Mouse (Mus musculus): ENCODE results near the gene Ripk3. TPM values are rescaled to one million over a fixed set of nuclear protein-coding genes. Genes with fewer than 3 reads are reported as not detected.

The Ripk3 gene
- polyA plus RNA-seq, 1 experiment from 2014 or later: 24.2 TPM

DNA sequence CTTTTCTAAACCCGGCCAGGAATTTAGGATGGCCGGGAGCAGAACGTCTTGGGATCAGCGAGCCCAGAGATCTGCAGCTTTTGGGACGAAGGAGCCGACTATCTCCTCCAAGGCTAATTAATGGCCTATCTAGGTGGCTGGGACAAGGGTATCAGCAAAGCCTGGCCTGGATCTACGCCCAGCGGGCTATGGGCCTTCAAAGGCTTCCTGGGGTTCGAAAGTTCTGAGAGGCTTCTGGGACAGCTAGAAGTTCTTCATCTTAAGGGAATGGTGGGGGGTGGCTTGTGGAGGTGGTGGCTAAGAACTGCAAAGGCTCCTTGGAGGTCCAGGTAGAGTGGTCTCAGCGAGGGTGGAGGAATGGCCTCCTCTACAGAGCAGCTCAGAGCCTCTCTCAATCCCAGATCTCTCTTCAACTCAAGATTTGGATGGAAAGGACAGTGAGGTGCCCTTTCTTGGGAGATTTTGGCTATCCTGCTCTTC, 35.4 kb upstream of the Ripk3 start:
- Histone ChIP-seq H3K36me3 (ENCODE audit: insufficient read depth, low read length) (no peaks in the 10 kb centered on the region), H3K4me1 (ENCODE audit: insufficient read depth, low read depth, low read length) (peaks cover 3% of the 10 kb centered on the region; the same call in 1 of the 2 replicates), H3K9me3 (ENCODE audit: low read length) (no peaks in the 10 kb centered on the region), H3K4me3 (ENCODE audit: low read depth, low read length) (peak overlapping the region; percentile 57), H3K27ac (ENCODE audit: low read length) (peak overlapping the region; percentile 98), H3K4me2 (replicated peaks; ENCODE audit: low read depth, low read length) (peak overlapping the region; percentile 91), H3K27me3 (replicated peaks; ENCODE audit: insufficient read depth, low read length) (no peaks in the 10 kb centered on the region), H3K9ac (replicated peaks; ENCODE audit: low read depth) (peak overlapping the region; percentile 76)
- peak; percentile 12; the same call in 1 of the 2 replicates for ATAC-seq
- DNase-seq (ENCODE audit: low spot score): peak; percentile 64
- TF ChIP-seq CTCF (IDR thresholded peaks at IDR 0.05): no peak
- no peak for TF ChIP-seq EP300 (IDR thresholded peaks at IDR 0.05)
- 2% methylated on average over 10 of the region's 10 CpGs for WGBS

DNA sequence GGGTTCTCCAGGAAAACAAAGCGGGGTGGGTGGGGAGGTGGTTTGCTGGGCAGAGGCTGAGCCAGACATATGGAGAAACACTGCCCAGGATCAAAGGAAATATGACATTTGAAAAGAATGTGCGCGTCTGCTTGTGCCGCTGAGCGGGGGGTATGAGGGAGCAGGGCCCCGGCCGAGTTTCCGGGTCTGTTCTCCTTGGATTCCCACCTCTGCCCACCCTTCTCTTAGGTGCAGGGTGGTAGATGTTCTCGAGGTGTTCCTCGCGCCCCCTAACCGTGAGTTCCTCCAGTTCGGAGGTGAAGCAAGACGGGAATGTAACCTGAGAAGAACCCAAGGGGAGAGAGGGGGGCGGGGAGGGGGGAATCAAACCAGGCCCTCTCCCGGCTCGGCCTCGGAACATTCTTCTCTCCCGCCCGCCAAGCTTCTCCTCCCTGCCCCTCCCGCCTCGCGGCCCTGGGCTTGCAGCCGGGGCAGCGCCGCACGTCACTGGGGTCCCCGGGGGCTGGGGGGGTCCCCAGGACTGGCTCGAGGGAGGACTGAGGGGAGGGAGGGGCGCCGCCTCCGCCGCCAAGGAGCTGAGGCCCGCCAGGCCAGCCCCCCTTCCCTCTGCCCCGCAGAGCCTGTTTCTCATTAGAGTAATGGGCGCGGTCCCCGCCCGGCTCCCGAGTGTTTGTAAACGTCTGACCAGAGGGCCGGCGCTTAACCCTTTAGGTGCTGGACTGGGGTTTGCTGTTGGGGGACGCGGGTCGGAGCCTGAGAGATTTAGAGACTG, 34.5 kb upstream of the Ripk3 start, which contains the start of gene Nfatc4:
Gene Nfatc4 (plus strand): TSS at position 154 of the 772 bp plus-strand sequence.
- no peaks in the 10 kb centered on the region for H3K36me3 ChIP-seq (ENCODE audit: insufficient read depth, low read length)
- peak; percentile 96 for DNase-seq (ENCODE audit: low spot score)
- peak; percentile 87 for ATAC-seq
- no peaks in the 10 kb centered on the region for H3K9me3 ChIP-seq (ENCODE audit: low read length)
- H3K27me3 ChIP-seq (replicated peaks; ENCODE audit: insufficient read depth, low read length): no peaks in the 10 kb centered on the region
- H3K4me3 ChIP-seq (ENCODE audit: low read depth, low read length): peak within 1 kb of the TSS; percentile 57
- peak within 1 kb of the TSS; percentile 76 for H3K9ac ChIP-seq (replicated peaks; ENCODE audit: low read depth)
- peaks cover 3% of the 10 kb centered on the region; the same call in 1 of the 2 replicates for H3K4me1 ChIP-seq (ENCODE audit: insufficient read depth, low read depth, low read length)
- WGBS: under 1% methylated on average over 35 of the region's 46 CpGs
- peak within 1 kb of the TSS; percentile 91 for H3K4me2 ChIP-seq (replicated peaks; ENCODE audit: low read depth, low read length)
- TF ChIP-seq CTCF (IDR thresholded peaks at IDR 0.05) (no peak), EP300 (IDR thresholded peaks at IDR 0.05) (peak; percentile 60)
- peak within 1 kb of the TSS; percentile 98 for H3K27ac ChIP-seq (ENCODE audit: low read length)

DNA sequence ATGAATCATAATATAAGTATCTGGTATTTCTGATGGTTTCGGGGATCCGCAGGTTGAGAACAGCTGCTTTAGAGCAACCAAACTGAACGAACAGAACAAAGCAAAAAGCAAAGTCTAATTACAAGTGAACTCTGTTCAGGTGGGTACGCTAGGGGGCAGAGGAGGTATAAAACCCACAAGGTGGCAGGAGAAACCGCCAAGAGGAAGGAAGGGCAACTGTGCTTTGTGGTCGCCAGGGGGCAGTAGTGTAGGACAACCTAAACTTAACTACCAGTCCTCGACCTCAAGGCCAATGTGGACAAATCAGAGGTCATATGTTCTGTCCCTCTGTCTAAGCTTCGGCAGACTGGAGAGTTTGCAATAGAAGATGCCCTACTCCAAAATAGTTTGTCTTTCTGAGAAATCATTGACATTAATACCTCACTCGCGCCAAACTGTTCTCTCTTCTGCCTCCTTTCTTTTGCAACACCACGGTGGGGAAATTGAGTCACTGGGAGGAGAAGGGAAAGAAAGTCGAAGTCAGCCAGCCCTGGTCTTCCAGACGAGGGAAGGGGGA, 33.8 kb upstream of the Ripk3 start:
- peak overlapping the region; percentile 57 for H3K4me3 ChIP-seq (ENCODE audit: low read depth, low read length)
- WGBS: 3% methylated on average over 13 of the region's 13 CpGs
- peak overlapping the region; percentile 98 for H3K27ac ChIP-seq (ENCODE audit: low read length)
- TF ChIP-seq EP300 (IDR thresholded peaks at IDR 0.05) (peak; percentile 62; the same call in 1 of the 2 replicates), CTCF (IDR thresholded peaks at IDR 0.05) (peak; percentile 99)
- H3K9ac ChIP-seq (replicated peaks; ENCODE audit: low read depth): peak overlapping the region; percentile 76
- peak overlapping the region; percentile 91 for H3K4me2 ChIP-seq (replicated peaks; ENCODE audit: low read depth, low read length)
- H3K36me3 ChIP-seq (ENCODE audit: insufficient read depth, low read length): no peaks in the 10 kb centered on the region
- peak; percentile 52 for ATAC-seq
- no peaks in the 10 kb centered on the region for H3K27me3 ChIP-seq (replicated peaks; ENCODE audit: insufficient read depth, low read length)
- H3K4me1 ChIP-seq (ENCODE audit: insufficient read depth, low read depth, low read length): peaks cover 3% of the 10 kb centered on the region; the same call in 1 of the 2 replicates
- no peaks in the 10 kb centered on the region for H3K9me3 ChIP-seq (ENCODE audit: low read length)
- peak; percentile 96 for DNase-seq (ENCODE audit: low spot score)

DNA sequence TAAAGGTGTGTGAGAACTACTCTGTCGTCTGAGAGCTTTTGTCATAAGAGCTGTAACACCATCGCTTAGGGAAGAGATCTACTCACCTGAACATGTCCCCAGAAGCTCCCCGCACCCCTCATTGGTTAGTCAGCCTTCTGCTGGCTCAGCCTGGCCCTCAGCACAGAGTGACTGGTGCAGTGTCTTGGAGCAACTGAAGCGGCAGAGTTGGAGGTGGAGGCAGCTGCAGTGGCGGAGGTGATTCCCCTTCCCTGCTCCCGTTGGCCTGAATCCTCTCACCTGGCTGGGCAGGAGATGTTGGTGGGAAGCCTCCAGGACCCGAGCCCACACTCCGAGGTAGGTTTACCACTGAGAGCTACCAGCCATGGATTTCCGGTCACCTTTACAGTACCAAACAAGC, 31.9 kb upstream of the Ripk3 start:
- H3K36me3 ChIP-seq (ENCODE audit: insufficient read depth, low read length): no peaks in the 10 kb centered on the region
- no peak for DNase-seq (ENCODE audit: low spot score)
- no peak overlapping the region for H3K4me2 ChIP-seq (replicated peaks; ENCODE audit: low read depth, low read length)
- no peak overlapping the region for H3K9ac ChIP-seq (replicated peaks; ENCODE audit: low read depth)
- H3K4me1 ChIP-seq (ENCODE audit: insufficient read depth, low read depth, low read length): peaks cover 3% of the 10 kb centered on the region; the same call in 1 of the 2 replicates
- no peak for ATAC-seq
- no peaks in the 10 kb centered on the region for H3K27me3 ChIP-seq (replicated peaks; ENCODE audit: insufficient read depth, low read length)
- TF ChIP-seq EP300 (IDR thresholded peaks at IDR 0.05) (no peak), CTCF (IDR thresholded peaks at IDR 0.05) (no peak)
- no peak overlapping the region for H3K27ac ChIP-seq (ENCODE audit: low read length)
- no peak overlapping the region for H3K4me3 ChIP-seq (ENCODE audit: low read depth, low read length)
- WGBS: 81% methylated on average over 9 of the region's 9 CpGs
- no peaks in the 10 kb centered on the region for H3K9me3 ChIP-seq (ENCODE audit: low read length)

DNA sequence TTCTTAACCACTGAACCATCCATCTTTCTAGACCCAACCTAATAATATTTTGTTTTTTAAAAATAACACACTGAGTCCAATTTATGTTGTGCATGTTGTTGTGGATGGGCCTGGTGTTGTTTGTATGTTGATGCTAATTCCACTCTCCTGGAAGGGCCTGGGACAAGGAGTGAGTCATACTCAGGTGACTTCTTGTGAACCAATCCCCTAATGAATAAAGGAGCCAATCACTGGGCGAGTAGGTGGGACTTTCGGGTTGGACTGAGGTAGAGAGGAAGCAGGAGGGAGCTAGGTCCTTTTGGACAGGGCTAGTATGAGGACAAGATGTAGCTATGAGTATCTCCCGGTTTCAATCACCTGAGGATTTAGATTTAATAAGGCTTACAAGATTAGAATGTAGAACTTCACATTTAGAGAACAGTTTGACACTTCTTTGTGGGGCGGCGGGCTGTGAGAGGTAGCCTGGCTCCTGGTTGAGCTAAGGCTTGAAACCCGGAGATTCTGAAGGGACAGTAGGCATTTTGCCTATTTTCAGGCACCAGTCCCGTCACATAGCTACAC, 31.3 kb upstream of the Ripk3 start:
- 77% methylated on average over 7 of the region's 7 CpGs for WGBS
- H3K9ac ChIP-seq (replicated peaks; ENCODE audit: low read depth): no peak overlapping the region
- TF ChIP-seq CTCF (IDR thresholded peaks at IDR 0.05) (no peak), EP300 (IDR thresholded peaks at IDR 0.05) (no peak)
- no peaks in the 10 kb centered on the region for H3K9me3 ChIP-seq (ENCODE audit: low read length)
- no peaks in the 10 kb centered on the region for H3K36me3 ChIP-seq (ENCODE audit: insufficient read depth, low read length)
- no peak overlapping the region for H3K27ac ChIP-seq (ENCODE audit: low read length)
- no peak overlapping the region for H3K4me2 ChIP-seq (replicated peaks; ENCODE audit: low read depth, low read length)
- no peak overlapping the region for H3K4me3 ChIP-seq (ENCODE audit: low read depth, low read length)
- ATAC-seq (no peak), DNase-seq (ENCODE audit: low spot score) (no peak)
- no peaks in the 10 kb centered on the region for H3K27me3 ChIP-seq (replicated peaks; ENCODE audit: insufficient read depth, low read length)
- H3K4me1 ChIP-seq (ENCODE audit: insufficient read depth, low read depth, low read length): no peaks in the 10 kb centered on the region

DNA sequence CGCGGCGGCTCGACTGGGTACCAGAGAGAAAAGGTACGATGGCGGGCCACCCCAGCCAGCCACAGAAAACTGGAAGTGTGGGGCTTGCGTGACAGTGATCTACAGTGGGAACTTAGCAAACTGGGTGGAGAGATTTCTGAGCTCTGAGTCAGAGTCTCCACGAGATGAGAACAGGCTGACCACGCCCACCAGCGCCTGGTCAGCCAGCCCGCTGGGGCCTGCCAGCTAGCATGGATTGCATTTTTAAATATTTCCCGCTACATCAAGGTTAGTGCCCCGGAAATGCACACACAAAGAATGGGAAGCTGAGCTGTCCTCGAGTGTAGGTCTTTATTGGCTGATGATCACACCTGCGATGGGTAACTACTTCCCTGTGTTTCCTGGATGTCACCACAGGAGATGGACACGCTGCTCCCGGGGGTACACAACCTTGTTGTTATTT, 26.7 kb upstream of the Ripk3 start:
- peak; percentile 96 for ATAC-seq
- no peaks in the 10 kb centered on the region for H3K27me3 ChIP-seq (replicated peaks; ENCODE audit: insufficient read depth, low read length)
- WGBS: 20% methylated on average over 17 of the region's 17 CpGs

More for the DNA sequence above, 26.7 kb upstream of the Ripk3 start:
- H3K9me3 ChIP-seq (ENCODE audit: low read length): no peaks in the 10 kb centered on the region
- peak overlapping the region; percentile 39 for H3K4me3 ChIP-seq (ENCODE audit: low read depth, low read length)
- H3K27ac ChIP-seq (ENCODE audit: low read length): peak overlapping the region; percentile 63
- TF ChIP-seq EP300 (IDR thresholded peaks at IDR 0.05) (peak; percentile 57; the same call in 1 of the 2 replicates), CTCF (IDR thresholded peaks at IDR 0.05) (no peak)
- H3K9ac ChIP-seq (replicated peaks; ENCODE audit: low read depth): 0 out of 2 replicates have a peak overlapping the region, but pooled peaks have one; percentile 19
- H3K4me1 ChIP-seq (ENCODE audit: insufficient read depth, low read depth, low read length): no peaks in the 10 kb centered on the region
- peak; percentile 94 for DNase-seq (ENCODE audit: low spot score)
- H3K36me3 ChIP-seq (ENCODE audit: insufficient read depth, low read length): no peaks in the 10 kb centered on the region
- peak overlapping the region; percentile 61 for H3K4me2 ChIP-seq (replicated peaks; ENCODE audit: low read depth, low read length)

Measured in lung, postnatal 0 days (tissue).